Mouse (Mus musculus) spleen, adult 18-20 months (tissue): ENCODE measurements around the gene Ccnq.
"Not testable (repeated sequence)": the region's sequence is repeated elsewhere in the genome, so short reads cannot be mapped to it uniquely, and the experiment has no call there.

Experiments used
- DNase-seq, 2 experiments: peaks; one replicate each; pipeline ENCODE4 v3.0.0; 2022; ENCODE audit warnings: mixed read lengths in 2 of 2

Gene Ccnq

DNA sequence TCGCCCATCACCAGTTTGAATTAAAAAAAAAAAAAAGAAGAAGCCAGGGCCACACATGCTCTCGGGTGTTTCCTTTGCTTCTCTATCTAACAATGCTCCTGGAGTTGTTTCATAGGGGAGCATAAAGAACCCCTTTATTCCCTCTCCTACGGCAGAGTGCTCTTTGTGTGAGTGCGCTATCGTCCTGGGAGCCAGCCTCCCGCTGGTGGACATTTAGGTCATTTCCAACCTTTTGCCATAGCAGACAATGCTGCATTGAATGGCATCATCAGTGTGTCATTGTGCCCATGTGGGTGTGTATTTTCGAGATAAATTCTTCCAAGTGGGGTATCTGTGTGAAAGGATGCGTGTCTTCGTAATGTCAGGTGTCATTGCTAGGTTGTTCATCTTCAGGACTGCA is 9.6 kb upstream of the Ccnq start:
- no peak for DNase-seq

DNA sequence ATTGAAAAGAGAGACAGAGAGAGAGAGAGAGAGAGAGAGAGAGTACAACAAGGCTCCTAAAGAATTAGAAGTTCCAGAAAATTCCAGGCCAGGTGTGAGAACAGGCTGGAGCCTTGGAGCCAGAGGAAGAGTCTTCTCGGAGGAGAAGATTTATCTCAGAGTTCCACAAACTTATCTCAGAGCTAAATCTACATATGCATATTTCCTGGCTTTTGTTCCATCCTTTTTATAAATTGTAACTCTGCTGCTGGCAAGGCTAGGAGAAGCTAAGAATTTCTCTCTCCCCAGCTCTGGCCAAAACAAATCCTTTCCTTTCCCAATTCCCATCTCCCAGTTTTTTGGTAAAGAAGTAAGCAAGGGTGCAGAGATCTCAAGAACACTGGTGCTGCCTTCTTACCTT is 3.8 kb upstream of the Ccnq start:
- DNase-seq: no peak

DNA sequence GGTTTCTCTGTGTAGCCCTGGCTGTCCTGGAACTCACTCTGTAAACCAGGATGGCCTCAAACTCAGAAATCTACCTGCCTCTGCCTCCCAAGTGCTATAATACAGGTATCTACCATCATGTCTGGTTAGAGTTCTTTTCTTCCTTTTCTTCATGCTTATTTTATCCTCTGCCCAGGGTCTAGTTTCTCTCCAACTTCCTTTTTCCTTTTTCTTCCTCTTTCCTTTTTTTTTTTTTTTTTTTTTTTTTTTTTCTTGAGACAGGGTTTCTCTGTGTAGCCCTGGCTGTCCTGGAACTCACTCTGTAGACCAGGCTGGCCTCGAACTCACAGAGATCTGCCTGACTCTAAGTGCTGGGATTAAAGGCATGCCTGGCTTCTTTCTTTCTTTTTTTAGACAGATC is 2.6 kb upstream of the Ccnq start:
- DNase-seq: not testable (repeated sequence)

DNA sequence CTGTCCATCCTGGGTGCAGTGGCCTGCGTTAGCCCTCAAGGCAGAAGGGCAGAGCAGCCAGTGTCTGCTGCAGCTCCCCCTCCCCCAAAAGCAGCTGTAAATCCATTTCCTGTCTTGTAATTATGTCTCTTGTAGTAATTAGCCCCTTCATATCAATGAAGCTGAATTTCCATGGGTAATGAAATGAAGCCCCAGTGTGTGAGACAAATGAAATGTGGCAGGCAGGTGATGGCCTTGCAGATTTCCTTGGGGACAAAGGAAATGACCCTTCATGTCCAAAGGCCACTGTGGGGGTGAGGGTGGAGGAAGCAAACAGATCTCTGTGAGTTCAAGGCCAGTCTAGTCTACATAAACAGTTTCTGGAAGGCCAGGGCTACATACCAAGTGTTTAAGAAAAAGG is 1.7 kb upstream of the Ccnq start:
- DNase-seq: no peak

DNA sequence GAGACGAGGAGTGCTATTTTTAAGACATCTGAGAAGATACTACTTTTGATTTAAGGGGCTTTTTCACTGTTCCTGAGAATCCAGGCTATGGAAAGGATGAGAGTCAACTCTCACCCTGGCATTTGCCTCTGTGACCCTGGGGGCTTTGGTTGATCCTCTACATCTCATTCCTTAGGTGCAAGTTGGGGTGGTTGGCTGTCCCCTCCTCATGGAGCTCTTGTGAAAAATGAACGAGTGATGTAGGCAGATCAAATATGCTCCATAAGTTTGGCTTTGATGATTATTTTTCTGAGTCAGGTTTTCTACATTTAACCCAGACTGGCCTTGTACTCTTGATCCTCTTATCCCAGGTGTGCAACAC is 294 bp upstream of the Ccnq start:
- no peak for DNase-seq

DNA sequence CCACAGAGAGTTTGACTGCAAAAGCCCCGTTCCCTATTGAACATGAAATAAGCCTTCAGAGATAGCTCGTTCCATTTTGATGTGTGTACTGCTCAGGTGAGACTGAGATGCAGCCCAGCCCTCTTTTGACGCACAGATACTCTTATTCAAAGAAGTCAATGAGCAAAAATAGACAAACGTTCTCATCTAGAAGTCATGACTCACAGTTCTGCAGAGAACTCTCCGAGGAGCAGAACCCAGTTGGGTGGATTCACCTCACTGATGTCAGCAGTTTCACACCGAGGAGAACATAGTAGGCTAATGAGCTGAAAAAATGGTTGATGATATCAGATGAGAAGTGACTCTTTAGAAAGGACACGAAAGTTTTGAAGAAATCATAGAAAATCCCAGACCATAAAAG is 5.3 kb downstream of the Ccnq start:
- no peak for DNase-seq

DNA sequence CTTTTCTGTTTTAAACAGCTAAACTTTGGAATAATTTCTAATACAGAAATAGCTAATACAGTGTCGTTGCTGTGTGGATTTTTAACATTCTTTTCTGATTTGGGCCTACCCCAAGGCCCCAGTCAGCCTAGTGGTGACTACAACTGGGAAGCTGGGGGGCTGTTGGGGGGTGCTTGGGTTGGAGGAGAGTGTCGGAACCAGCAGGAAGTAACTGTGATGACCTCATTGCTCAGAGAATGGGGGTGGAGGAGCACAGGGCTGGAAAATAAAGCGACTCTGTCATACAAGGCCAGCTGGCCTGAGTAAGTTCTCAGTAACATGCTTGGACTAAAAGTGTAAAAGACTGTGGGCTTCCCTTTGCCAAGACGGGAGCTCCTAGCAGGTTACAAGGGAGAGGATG is 6.1 kb downstream of the Ccnq start:
- no peak for DNase-seq

DNA sequence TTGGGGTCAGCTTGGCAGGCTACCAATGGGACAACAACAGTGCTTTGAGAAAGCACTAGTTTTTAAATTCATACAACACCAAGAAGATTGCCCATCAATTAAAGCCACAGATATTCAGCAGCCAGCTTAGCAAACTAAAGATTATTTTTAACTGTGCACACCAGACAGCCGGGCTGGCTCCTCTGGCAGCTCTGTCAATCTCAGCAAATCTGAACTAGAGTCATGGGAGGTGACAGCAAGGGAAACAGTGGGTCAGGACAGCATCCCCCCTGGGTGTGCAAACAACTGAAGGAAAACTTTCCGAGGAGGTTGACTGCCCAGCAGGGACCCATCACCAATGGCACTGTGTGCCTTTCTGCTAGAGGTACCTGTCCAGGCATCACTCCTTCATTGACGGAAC is 9.1 kb downstream of the Ccnq start:
- DNase-seq: no peak

DNA sequence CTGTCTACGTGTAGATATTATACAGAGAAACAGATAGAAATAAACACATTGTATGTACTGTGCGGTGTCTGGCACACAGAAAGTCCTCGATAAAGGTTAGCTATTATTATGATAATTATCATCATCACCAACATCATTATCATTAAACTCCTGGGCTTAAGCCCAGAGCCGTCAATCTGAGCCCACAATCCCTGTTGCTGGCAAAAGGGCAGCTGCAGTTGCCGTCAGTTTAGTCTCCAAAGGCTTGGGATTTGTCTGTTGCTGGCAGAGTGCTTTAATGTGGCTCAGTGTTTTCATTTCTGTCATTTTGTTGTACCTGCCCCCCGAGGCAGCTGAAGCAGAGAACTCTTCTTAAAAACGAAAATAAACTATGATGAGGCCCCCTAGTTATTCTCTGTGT is 9.6 kb downstream of the Ccnq start:
- DNase-seq: no peak

DNA sequence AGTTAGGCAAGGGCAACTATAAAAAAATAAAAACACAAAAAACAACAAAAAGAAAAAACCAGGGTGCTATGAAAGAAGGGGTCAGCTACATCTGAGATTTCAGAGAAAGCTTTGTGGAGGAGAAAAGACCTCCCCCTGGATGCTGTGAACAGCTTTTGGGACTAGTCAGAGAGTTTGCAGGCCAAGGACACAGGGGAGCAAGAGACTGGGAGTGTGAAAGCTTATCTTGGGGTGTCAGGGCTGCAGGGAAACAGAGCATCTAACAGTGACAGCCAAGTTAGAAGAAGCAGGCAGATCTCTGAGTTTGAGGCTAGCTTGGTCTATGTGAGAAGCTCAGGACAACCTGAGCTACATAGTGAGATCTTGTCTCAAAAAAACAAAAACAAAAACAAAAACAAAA is 12.2 kb downstream of the Ccnq start:
- no peak for DNase-seq

DNA sequence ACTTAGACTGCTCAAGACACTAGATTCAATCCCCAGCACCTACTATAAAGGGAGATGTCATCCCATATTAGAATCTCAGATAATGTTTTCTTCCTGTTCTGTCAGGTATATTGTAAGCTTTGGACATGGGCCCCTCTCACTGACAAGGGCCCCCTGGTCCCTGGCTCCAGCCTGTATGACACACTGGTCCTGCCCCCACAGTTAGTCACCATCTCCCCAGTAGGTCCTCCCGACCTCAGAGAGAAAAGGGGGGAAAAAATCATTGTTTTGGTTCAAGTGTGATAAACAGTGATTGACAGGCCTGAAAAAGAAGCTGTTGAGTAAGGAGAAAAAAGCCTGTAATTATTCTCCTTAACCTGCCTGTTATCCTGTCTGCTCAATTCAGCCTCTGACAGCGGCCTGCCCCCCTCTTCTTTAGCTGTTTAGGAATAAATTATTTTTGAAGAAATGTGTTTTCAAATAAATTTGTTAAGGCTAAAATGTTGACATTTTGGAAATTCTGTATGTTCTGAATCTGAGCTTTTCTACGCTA is 14.6 kb downstream of the Ccnq start:
- no peak for DNase-seq

DNA sequence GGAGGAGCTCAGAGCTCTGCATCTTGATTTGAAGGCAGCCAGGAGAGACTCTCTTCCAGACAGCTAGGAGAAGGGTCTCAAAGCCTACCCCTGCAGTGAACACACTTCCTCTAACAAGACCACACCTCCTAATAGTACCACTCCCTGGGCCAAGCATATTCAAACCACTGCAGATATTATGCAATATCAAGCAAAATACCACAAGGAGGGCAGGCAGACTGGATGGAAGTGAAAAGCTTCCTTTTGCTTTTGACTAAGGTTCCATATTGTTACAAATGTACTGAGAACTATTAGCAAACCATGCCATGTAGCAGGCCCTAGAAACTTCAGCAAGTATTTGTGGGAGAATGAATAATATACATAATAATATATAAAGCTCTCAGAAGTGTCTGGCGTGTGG is 16.4 kb downstream of the Ccnq start:
- no peak for DNase-seq

DNA sequence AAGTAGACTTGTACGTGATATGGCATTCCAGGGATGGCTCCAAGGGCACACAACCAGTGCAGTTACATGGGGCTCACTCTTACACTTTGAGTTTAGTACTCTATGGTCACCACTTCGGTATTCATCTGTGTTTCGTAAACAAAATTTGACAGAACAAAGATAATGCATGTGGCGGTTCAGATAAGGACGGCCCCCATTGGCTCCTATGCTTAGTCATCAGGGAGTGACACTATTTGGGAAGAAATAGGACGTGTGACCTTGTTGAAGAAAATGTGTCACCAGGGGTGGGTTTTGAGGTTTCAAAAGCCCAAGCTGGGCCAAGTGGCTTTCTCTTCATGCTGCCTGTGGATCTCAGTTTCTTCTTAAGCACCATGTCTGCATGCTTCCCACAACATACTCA is 18.9 kb downstream of the Ccnq start:
- DNase-seq: no peak

DNA sequence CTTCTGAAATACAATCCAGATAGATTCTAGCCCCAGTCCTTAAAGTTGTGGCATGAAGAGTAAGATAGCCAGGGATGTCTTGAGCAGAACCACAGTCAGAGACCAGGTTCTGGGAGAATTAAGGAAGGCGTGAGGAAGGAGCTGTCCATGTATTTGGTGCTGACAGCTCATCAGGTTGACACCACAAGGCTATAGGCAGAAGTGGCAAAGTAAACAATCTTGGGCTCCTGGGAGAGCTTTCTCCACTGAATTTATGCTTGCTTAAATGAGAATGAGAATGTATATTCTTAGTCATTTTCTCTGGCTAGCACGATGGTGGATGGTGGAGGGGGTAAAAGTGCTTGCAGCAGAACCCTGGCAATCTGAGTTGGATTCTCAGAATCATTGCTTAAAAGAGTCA is 20.6 kb downstream of the Ccnq start:
- no peak for DNase-seq

DNA sequence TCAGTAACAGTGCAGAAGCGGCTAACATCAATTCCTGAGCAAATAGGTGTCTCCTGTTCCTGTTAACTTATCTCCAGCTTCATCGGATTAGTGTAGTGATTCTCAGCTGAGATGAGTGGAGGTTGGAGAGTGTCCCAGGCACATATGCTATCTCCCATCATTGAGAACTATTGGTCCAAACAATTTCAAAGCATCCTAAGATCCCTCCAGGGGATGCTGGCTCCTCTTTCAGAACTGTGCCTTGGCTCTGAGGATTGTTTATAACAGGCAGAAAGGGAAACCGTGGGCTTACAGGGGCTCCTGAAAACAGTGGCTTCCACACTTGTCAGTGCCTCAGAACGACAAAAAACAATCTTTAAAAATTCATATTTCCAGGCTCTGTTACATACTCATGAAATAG is 23.5 kb downstream of the Ccnq start:
- DNase-seq: no peak

DNA sequence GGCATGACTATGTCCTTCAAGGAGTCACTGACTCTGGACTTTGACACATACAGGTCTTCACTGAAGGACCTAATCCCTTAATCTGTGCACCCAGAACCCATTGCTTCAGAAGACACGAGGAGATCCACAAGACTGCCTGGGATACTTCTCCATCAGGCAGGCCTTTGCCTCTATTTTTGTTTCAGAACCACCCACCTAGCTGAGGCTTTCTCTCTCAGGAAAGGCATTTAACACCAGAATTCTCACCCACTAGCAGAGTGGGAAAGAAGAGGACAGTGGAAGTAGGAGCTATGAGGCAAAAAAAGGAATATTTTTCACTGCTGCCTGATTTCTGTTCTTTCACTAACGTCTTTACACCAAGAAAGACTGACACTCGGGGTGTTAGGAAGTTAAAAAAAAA is 25.2 kb downstream of the Ccnq start:
- DNase-seq: no peak

DNA sequence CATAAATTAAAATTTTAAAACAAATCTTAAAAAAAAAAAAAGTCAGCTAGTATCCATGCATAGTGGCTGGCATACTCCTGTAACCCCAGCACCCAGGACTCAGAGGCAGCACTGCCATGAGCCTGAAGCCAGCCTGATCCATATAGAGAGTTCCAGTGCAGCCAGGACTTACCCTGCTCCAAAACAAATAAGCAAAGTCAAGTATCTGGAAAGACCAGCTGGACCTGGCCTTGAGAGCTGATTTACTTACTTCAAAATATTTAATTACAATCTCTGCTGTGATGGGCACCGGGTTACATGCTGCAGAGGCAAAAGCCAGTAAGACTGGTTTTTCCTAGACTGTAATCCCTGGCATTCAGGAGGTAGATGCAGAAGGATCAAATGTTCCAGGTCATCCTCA is 26.7 kb downstream of the Ccnq start:
- DNase-seq: no peak

DNA sequence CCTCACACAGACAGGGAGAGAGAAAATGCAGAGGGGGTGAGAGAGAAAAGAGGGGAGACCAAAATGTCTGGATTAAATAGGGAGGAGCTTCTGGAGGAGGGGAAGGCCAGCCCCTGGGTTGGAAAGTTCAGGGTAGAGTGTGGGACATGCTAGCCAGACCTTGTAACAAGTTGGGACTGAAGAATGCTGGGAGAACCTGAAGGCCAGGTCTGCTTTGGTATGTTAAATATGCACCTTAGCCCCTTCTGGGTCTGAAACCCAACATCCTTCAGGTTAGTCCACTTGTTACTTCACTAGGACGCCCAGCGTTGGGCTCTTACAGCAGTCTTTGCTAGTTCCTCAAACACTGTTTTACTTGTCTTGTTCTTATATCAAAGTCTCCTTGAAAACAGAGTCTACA is 30.1 kb downstream of the Ccnq start:
- no peak for DNase-seq

DNA sequence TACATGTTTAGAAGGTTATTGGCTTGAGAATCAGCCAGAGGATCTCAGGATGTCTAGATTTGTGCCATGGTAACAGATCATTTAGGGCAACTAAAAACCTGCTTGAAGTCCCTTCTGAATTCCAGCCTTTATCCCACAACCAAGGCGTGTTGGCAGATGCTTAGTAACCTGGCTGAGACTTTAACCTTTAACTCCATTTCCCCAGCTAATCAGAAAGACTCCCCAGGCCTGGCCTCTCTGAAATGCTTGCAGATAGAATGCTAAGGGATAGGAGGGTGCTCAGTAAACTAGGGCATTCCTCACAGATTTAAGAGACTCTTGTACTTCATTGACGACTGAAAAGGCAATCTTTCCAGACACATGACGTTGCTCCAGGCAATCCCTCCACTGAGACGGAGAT is 33.9 kb downstream of the Ccnq start:
- DNase-seq: no peak

DNA sequence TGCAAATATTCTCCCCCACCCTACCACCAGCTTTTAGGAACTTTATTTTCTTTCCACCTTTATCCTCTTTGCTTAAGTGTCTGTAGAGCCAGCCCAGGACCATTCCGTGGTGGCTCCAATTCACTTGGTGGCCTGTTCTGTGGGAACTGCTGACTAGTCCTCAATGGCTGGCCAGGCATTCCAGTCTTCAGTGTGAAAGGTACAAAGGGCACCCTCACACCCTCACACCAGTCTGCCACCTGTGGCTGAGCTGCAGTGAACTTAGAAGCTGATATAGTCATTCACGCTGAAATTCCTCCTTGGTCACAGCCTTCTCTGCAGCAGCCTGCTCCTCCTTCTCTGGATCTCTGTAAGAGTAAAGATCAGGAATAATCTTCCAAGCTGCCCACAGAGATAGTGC is 42.9 kb downstream of the Ccnq start:
- DNase-seq: no peak

DNA sequence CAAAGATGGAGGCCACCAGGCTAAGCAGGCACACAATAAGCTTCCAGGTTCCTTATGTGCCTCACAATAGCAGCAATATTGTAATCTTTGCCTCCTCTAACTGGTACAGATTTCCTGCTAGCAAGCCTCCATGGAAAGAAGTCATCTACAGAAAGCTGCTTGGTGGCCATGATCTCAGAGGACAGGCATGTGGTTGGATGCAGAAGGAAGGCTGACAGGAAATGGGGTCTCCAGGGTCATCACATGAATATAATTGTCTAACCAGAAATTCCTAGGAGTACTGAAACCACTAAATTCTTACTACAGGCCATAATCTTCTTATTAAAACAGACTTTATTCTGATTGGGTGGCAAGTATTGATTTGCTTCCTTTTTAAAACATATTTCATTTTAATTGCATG is 45.5 kb downstream of the Ccnq start:
- DNase-seq: no peak

DNA sequence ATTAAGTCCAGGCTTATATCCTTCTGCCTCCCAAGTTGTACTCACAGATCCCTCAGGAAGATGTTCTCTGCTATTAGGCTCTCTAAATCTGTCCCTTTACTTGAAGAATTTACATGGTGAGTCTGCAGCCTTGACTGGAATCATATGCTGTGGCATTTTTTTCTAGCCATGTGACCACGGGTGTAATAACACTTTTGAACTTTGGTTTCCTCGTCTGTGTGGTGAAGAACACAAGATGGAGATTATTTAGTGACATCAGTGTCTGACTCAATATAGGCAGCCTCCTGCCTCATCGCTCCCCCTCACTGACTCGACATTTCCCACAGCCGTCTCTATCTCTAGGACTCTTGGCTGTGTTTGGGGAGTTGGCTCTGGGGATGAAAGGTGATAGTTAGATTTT is 48.4 kb downstream of the Ccnq start:
- no peak for DNase-seq

DNA sequence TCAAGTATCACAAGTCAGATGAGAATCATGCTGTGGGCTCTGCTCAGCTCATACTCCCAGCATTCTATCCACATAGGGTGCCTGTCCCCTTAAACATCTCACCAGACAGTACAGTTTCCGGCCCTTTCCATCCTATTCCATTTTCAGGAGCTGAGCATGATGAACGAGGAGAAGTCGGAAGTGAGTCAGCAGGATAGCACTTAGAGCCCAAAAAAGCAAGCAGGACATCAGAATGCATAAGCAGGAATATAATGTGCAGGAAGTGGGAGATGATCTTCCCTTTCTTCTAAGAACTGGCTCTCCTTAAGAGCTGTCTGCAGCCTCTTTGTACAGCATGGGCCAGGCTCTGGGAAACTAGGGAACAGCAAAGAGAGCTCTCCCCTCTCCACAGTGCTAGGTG is 49.2 kb downstream of the Ccnq start:
- DNase-seq: no peak
